8 mouse cellular contexts compared by ENCODE assay signal in the genomic region with DNA sequence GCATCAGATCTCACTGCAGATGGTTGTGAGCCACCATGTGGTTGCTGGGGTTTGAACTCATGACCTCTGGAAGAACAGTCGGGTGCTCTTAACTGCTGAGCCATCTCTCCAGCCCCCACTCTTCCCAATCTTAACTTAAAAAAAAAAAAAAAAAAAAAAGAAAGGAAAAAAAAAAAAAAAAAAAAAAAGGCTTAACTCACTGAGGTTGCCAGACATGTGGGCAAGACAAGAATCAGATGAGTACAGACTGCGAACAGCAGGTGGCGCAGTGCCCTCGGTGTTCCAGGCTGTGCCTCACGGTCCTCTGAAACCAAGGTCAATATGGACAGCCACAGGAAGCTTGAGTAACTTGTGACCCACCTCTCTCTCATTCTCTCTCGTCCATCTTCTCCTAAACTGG. TPM values are rescaled to one million over a fixed set of nuclear protein-coding genes. Genes with fewer than 3 reads are reported as not detected.
A peak's percentile ranks its signal among the peaks of the same experiment; 100 is the strongest.
DNase-seq lines count a peak whose midpoint lies in the region; ATAC-seq and TF ChIP-seq lines count a peak whose summit lies in the region.

No protein-coding gene starts in this region.

- peak; percentile 95 for TF ChIP-seq CTCF in cerebellum, adult 2 months (IDR thresholded peaks at IDR 0.05; ENCODE audit: borderline replicate concordance, insufficient read depth, low read depth, low read length)

- TF ChIP-seq POLR2A in cerebellum, adult 2 months (IDR thresholded peaks at IDR 0.05; ENCODE audit: borderline replicate concordance, insufficient read depth, low read length) = no peak

- H3K27ac ChIP-seq in forebrain, embryonic 11.5 days (ENCODE audit: low read depth, low read length) = no peak overlapping the region
- no peak overlapping the region for H3K27ac ChIP-seq in forebrain, embryonic 15.5 days (replicated peaks)
- H3K27ac ChIP-seq in cerebellum, adult 2 months (ENCODE audit: insufficient read depth, low read length) = no peak overlapping the region
- no peak overlapping the region for H3K27ac ChIP-seq in intestine, embryonic 14.5 days (ENCODE audit: low read depth)
- no peak overlapping the region for H3K27ac ChIP-seq in midbrain, embryonic 13.5 days

- no peak overlapping the region for H3K9ac ChIP-seq in forebrain, embryonic 11.5 days (ENCODE audit: low read length)
- H3K9ac ChIP-seq in forebrain, embryonic 15.5 days (replicated peaks) = no peak overlapping the region
- H3K9ac ChIP-seq in intestine, embryonic 14.5 days (ENCODE audit: low read length) = no peak overlapping the region
- H3K9ac ChIP-seq in midbrain, embryonic 13.5 days (replicated peaks) = no peak overlapping the region

- no peak; the same call in 1 of the 2 replicates for ATAC-seq in forebrain, embryonic 11.5 days (replicated peaks; ENCODE audit: low FRiP score)
- ATAC-seq in forebrain, embryonic 15.5 days (replicated peaks) = no peak
- ATAC-seq in intestine, embryonic 14.5 days (replicated peaks; ENCODE audit: low FRiP score, low TSS enrichment, low read depth) = 0 out of 2 replicates have a peak, but pooled peaks have one; percentile 54
- ATAC-seq in midbrain, embryonic 13.5 days = 0 out of 2 replicates have a peak, but pooled peaks have one; percentile 56

- H3K27me3 ChIP-seq in forebrain, embryonic 11.5 days (ENCODE audit: control insufficient read depth, insufficient read depth, low read length) = no peaks in the 10 kb centered on the region
- no peaks in the 10 kb centered on the region for H3K27me3 ChIP-seq in forebrain, embryonic 15.5 days
- no peaks in the 10 kb centered on the region for H3K27me3 ChIP-seq in cerebellum, adult 2 months (ENCODE audit: control insufficient read depth, insufficient read depth, low read length)
- no peaks in the 10 kb centered on the region for H3K27me3 ChIP-seq in intestine, embryonic 14.5 days (replicated peaks; ENCODE audit: control insufficient read depth, insufficient read depth, low read length)
- no peaks in the 10 kb centered on the region for H3K27me3 ChIP-seq in midbrain, embryonic 13.5 days

- no peaks in the 10 kb centered on the region for H3K36me3 ChIP-seq in forebrain, embryonic 11.5 days (ENCODE audit: control insufficient read depth, insufficient read depth, low read length)
- no peaks in the 10 kb centered on the region for H3K36me3 ChIP-seq in forebrain, embryonic 15.5 days
- H3K36me3 ChIP-seq in intestine, embryonic 14.5 days (ENCODE audit: control insufficient read depth, insufficient read depth, low read length) = no peaks in the 10 kb centered on the region
- no peaks in the 10 kb centered on the region for H3K36me3 ChIP-seq in midbrain, embryonic 13.5 days

- H3K9me3 ChIP-seq in forebrain, embryonic 11.5 days (ENCODE audit: control insufficient read depth, low read length) = no peaks in the 10 kb centered on the region
- no peaks in the 10 kb centered on the region for H3K9me3 ChIP-seq in forebrain, embryonic 15.5 days
- no peaks in the 10 kb centered on the region for H3K9me3 ChIP-seq in intestine, embryonic 14.5 days (ENCODE audit: control insufficient read depth, low read length)
- no peaks in the 10 kb centered on the region for H3K9me3 ChIP-seq in midbrain, embryonic 13.5 days

- H3K4me1 ChIP-seq in forebrain, embryonic 11.5 days (replicated peaks; ENCODE audit: control insufficient read depth, insufficient read depth, low read length) = 0 out of 2 replicates have a peak, but pooled peaks cover 2% of the 10 kb centered on the region
- no peaks in the 10 kb centered on the region for H3K4me1 ChIP-seq in forebrain, embryonic 15.5 days
- H3K4me1 ChIP-seq in cerebellum, adult 2 months (ENCODE audit: control insufficient read depth, insufficient read depth, low read length) = peaks cover 14% of the 10 kb centered on the region; the same call in 1 of the 2 replicates
- no peaks in the 10 kb centered on the region; the same call in none of the 2 replicates for H3K4me1 ChIP-seq in intestine, embryonic 14.5 days (replicated peaks; ENCODE audit: control insufficient read depth, insufficient read depth, low read length)
- no peaks in the 10 kb centered on the region for H3K4me1 ChIP-seq in midbrain, embryonic 13.5 days (replicated peaks)

- 7% methylated on average over 6 of the region's 6 CpGs for WGBS in forebrain, embryonic 11.5 days
- WGBS in forebrain, embryonic 15.5 days = 7% methylated on average over 6 of the region's 6 CpGs
- WGBS in cerebellum, adult 2 months = 4% methylated on average over 6 of the region's 6 CpGs
- 5% methylated on average over 6 of the region's 6 CpGs for WGBS in intestine, embryonic 14.5 days
- WGBS in midbrain, embryonic 13.5 days = 5% methylated on average over 6 of the region's 6 CpGs

- H3K4me3 ChIP-seq in forebrain, embryonic 11.5 days (ENCODE audit: low read depth, low read length) = no peak overlapping the region
- no peak overlapping the region for H3K4me3 ChIP-seq in forebrain, embryonic 15.5 days
- no peak overlapping the region for H3K4me3 ChIP-seq in cerebellum, adult 2 months (replicated peaks; ENCODE audit: insufficient read depth, low read depth, low read length)
- no peak overlapping the region for H3K4me3 ChIP-seq in intestine, embryonic 14.5 days (ENCODE audit: low read depth, low read length)
- no peak overlapping the region for H3K4me3 ChIP-seq in midbrain, embryonic 13.5 days (replicated peaks)

- intact Hi-C loops in left cerebral cortex, postnatal 14 days (cut with DNase I) = loop anchor here (1.0 to 5.0 kb wide), 2 partner anchors 42 to 211 kb away; no protein-coding TSS in a partner anchor

- H3K4me2 ChIP-seq in forebrain, embryonic 11.5 days (ENCODE audit: low read depth, low read length, severe bottlenecking) = no peak overlapping the region
- no peak overlapping the region for H3K4me2 ChIP-seq in forebrain, embryonic 15.5 days (replicated peaks)
- H3K4me2 ChIP-seq in intestine, embryonic 14.5 days (ENCODE audit: low read length) = no peak overlapping the region
- H3K4me2 ChIP-seq in midbrain, embryonic 13.5 days (replicated peaks) = no peak overlapping the region

- peak; percentile 93 for DNase-seq in forebrain, embryonic 11.5 days (ENCODE audit: low spot score)
- DNase-seq in cerebellum, adult 2 months = peak; percentile 77 to 82
- peak; percentile 82 for DNase-seq in gastrocnemius, adult 18-20 months (ENCODE audit: low spot score)
- DNase-seq in intestine, embryonic 14.5 days (ENCODE audit: low spot score) = peak; percentile 94
- peak; percentile 72 to 75 for DNase-seq in left cerebral cortex, postnatal 14 days (ENCODE audit: low spot score in 2 of 2)
- peak; percentile 80 to 90 for DNase-seq in spleen, postnatal 4 days (ENCODE audit: low spot score in 2 of 2)

RNA-seq across cellular contexts. Expression of a gene that starts 25.8 kb away (rescaled TPM):
- polyA plus RNA-seq in forebrain, embryonic 11.5 days (2014; fragmentation: Nextera tagmentation; extraction: Ambion mirVana) = 9.1 and 11.1 TPM in 2 replicates
- polyA plus RNA-seq in forebrain, embryonic 15.5 days (2015; fragmentation: Nextera tagmentation; extraction: Ambion mirVana) = 9.6 and 9.7 TPM in 2 replicates
- polyA plus RNA-seq in cerebellum, adult 2 months (2012; rRNA removed) = 13.2 and 13.6 TPM in 2 replicates
- 10 to 100 TPM; 22.5 to 22.6 TPM for total RNA-seq in gastrocnemius, adult 18-20 months (2021)
- polyA plus RNA-seq in intestine, embryonic 14.5 days (2014; fragmentation: Nextera tagmentation; extraction: Ambion mirVana) = 8.9 and 9.3 TPM in 2 replicates
- 10 to 100 TPM; 18.1 to 18.7 TPM for total RNA-seq in left cerebral cortex, postnatal 14 days (2021)
- polyA plus RNA-seq in midbrain, embryonic 13.5 days (2015; fragmentation: Nextera tagmentation; extraction: Ambion mirVana) = 9.8 and 10.8 TPM in 2 replicates

RNA-seq across cellular contexts. Expression of a gene that starts 48.2 kb away (rescaled TPM):
- polyA plus RNA-seq in forebrain, embryonic 11.5 days (2014; fragmentation: Nextera tagmentation; extraction: Ambion mirVana) = 320 TPM in 2 replicates
- 118 and 121 TPM in 2 replicates for polyA plus RNA-seq in forebrain, embryonic 15.5 days (2015; fragmentation: Nextera tagmentation; extraction: Ambion mirVana)
- 157 and 170 TPM in 2 replicates for polyA plus RNA-seq in cerebellum, adult 2 months (2012; rRNA removed)
- over 10,000 TPM; 24,162 to 25,960 TPM for total RNA-seq in gastrocnemius, adult 18-20 months (2021)
- 1,186 and 1,326 TPM in 2 replicates for polyA plus RNA-seq in intestine, embryonic 14.5 days (2014; fragmentation: Nextera tagmentation; extraction: Ambion mirVana)
- 100 to 1,000 TPM; 204 to 207 TPM for total RNA-seq in left cerebral cortex, postnatal 14 days (2021)
- polyA plus RNA-seq in midbrain, embryonic 13.5 days (2015; fragmentation: Nextera tagmentation; extraction: Ambion mirVana) = 115 and 118 TPM in 2 replicates

RNA-seq across cellular contexts. Expression of a gene that starts 55.2 kb away (rescaled TPM):
- polyA plus RNA-seq in forebrain, embryonic 11.5 days (2014; fragmentation: Nextera tagmentation; extraction: Ambion mirVana) = 624 and 676 TPM in 2 replicates
- polyA plus RNA-seq in forebrain, embryonic 15.5 days (2015; fragmentation: Nextera tagmentation; extraction: Ambion mirVana) = 333 and 363 TPM in 2 replicates
- polyA plus RNA-seq in cerebellum, adult 2 months (2012; rRNA removed) = 53.7 and 55.7 TPM in 2 replicates
- 100 to 1,000 TPM; 218 to 220 TPM for total RNA-seq in gastrocnemius, adult 18-20 months (2021)
- 723 and 793 TPM in 2 replicates for polyA plus RNA-seq in intestine, embryonic 14.5 days (2014; fragmentation: Nextera tagmentation; extraction: Ambion mirVana)
- total RNA-seq in left cerebral cortex, postnatal 14 days (2021) = 10 to 100 TPM; 41.6 to 43.1 TPM
- 340 and 349 TPM in 2 replicates for polyA plus RNA-seq in midbrain, embryonic 13.5 days (2015; fragmentation: Nextera tagmentation; extraction: Ambion mirVana)

Comparison
In these comparisons a context has a peak if more than half of its experiments do, and no peak if none do; other contexts are left out.
1. ATAC-seq: peak in intestine, embryonic 14.5 days (single experiment) and midbrain, embryonic 13.5 days (single experiment); none in forebrain, embryonic 11.5 days (single experiment) and forebrain, embryonic 15.5 days (single experiment).
2. Peak in every context shown above with its lines, with median percentiles within 50 percentile points of each other: DNase-seq.